Mouse (Mus musculus): ENCODE data around the gene Bag3. TPM values are rescaled to one million over a fixed set of nuclear protein-coding genes. Genes with fewer than 3 reads are reported as not detected.
"Not testable (repeated sequence)": the region's sequence is repeated elsewhere in the genome, so short reads cannot be mapped to it uniquely, and the experiment has no call there.

Bag3 gene
- total RNA-seq, 2 experiments from 2014 or later, result 7.7 to 8.8 TPM

- ATAC-seq (ENCODE audit: poor library complexity, severe bottlenecking), result no peak
Measured at GRCm38 (mm10) chr7:128566311-128566710, 42.9 kb downstream of the Bag3 start.

- no peak for ATAC-seq (ENCODE audit: poor library complexity, severe bottlenecking)
Measured at GRCm38 (mm10) chr7:128567561-128568244, 44.3 kb downstream of the Bag3 start.

GRCm38 (mm10) chr7:128569429-128569828 lies 46.0 kb downstream of the Bag3 start:
- peak; percentile 32; the same call in 1 of the 2 replicates for ATAC-seq (ENCODE audit: poor library complexity, severe bottlenecking)

- ATAC-seq (ENCODE audit: poor library complexity, severe bottlenecking), result peak; percentile 90
Measured at GRCm38 (mm10) chr7:128569987-128570656, 46.7 kb downstream of the Bag3 start.

GRCm38 (mm10) chr7:128570657-128571056 lies 47.2 kb downstream of the Bag3 start:
- not testable (repeated sequence) for ATAC-seq (ENCODE audit: poor library complexity, severe bottlenecking)

GRCm38 (mm10) chr7:128572030-128572429 lies 48.6 kb downstream of the Bag3 start:
- no peak for ATAC-seq (ENCODE audit: poor library complexity, severe bottlenecking)

- ATAC-seq (ENCODE audit: poor library complexity, severe bottlenecking), result no peak
Measured at GRCm38 (mm10) chr7:128575211-128575610, 51.8 kb downstream of the Bag3 start.

GRCm38 (mm10) chr7:128575794-128576193 lies 52.4 kb downstream of the Bag3 start:
- ATAC-seq (ENCODE audit: poor library complexity, severe bottlenecking), result peak; percentile 49

GRCm38 (mm10) chr7:128577607-128578006 lies 54.2 kb downstream of the Bag3 start:
- no peak for ATAC-seq (ENCODE audit: poor library complexity, severe bottlenecking)

GRCm38 (mm10) chr7:128578199-128578945 lies 55.0 kb downstream of the Bag3 start:
- no peak for ATAC-seq (ENCODE audit: poor library complexity, severe bottlenecking)

- no peak for ATAC-seq (ENCODE audit: poor library complexity, severe bottlenecking)
Measured at GRCm38 (mm10) chr7:128579381-128579780, 56.0 kb downstream of the Bag3 start.

GRCm38 (mm10) chr7:128580318-128580717 lies 56.9 kb downstream of the Bag3 start:
- no peak for ATAC-seq (ENCODE audit: poor library complexity, severe bottlenecking)

GRCm38 (mm10) chr7:128581864-128582484 lies 58.6 kb downstream of the Bag3 start:
- no peak for ATAC-seq (ENCODE audit: poor library complexity, severe bottlenecking)

GRCm38 (mm10) chr7:128583213-128583948 lies 60.0 kb downstream of the Bag3 start:
- ATAC-seq (ENCODE audit: poor library complexity, severe bottlenecking), result no peak; the same call in 1 of the 2 replicates

GRCm38 (mm10) chr7:128587334-128587933 lies 64.0 kb downstream of the Bag3 start:
- no peak for ATAC-seq (ENCODE audit: poor library complexity, severe bottlenecking)

GRCm38 (mm10) chr7:128591345-128592084 lies 68.1 kb downstream of the Bag3 start:
- no peak for ATAC-seq (ENCODE audit: poor library complexity, severe bottlenecking)

- no peak for ATAC-seq (ENCODE audit: poor library complexity, severe bottlenecking)
Measured at GRCm38 (mm10) chr7:128592118-128592935, 68.9 kb downstream of the Bag3 start.

GRCm38 (mm10) chr7:128592936-128593241 lies 69.5 kb downstream of the Bag3 start:
- no peak for ATAC-seq (ENCODE audit: poor library complexity, severe bottlenecking)

- no peak for ATAC-seq (ENCODE audit: poor library complexity, severe bottlenecking)
Measured at GRCm38 (mm10) chr7:128596274-128596673, 72.9 kb downstream of the Bag3 start.
